Mouse (Mus musculus) hindbrain, embryonic 11.5 days (tissue): ENCODE results near the gene Qrich1. TPM values are rescaled to one million over a fixed set of nuclear protein-coding genes. Genes with fewer than 3 reads are reported as not detected.

ENCODE experiments used
- ATAC-seq: fragments of 200-750 bp; cut with Nextera tagmentation; 2 replicates; pipeline ENCODE4 v1.8.0; 2017; ENCODE audit warnings: mild to moderate bottlenecking, moderate TSS enrichment, moderate library complexity; ENCODE audit not compliant: low FRiP score
- DNase-seq: peaks from one replicate; pipeline ENCODE4 v3.0.0-alpha.2; 2015; ENCODE audit warnings: low spot score
- H3K27ac ChIP-seq: fragments of 300-500 bp; sonication (generic); 2 replicates; pipeline ENCODE4 v1.5.1; 2014; ENCODE audit warnings: mild to moderate bottlenecking, low read depth, low read length
- H3K27me3 ChIP-seq: fragments of 300-500 bp; sonication (generic); 2 replicates; pipeline ENCODE4 v1.6.1; 2014; ENCODE audit warnings: mild to moderate bottlenecking, low read length, moderate library complexity, mixed read lengths; ENCODE audit not compliant: control insufficient read depth, insufficient read depth
- H3K36me3 ChIP-seq: fragments of 300-500 bp; sonication (generic); 2 replicates; pipeline ENCODE4 v1.6.1; 2014; ENCODE audit warnings: mild to moderate bottlenecking, low read length, moderate library complexity, mixed read lengths; ENCODE audit not compliant: control insufficient read depth, insufficient read depth
- H3K4me1 ChIP-seq: fragments of 300-500 bp; sonication (generic); replicated peaks from 2 replicates; pipeline ENCODE4 v1.6.1; 2014; ENCODE audit warnings: low read length, mixed read lengths; ENCODE audit not compliant: control insufficient read depth, insufficient read depth
- H3K4me2 ChIP-seq: fragments of 300-500 bp; sonication (generic); replicated peaks from 2 replicates; pipeline ENCODE4 v1.6.1; 2014; ENCODE audit warnings: mild to moderate bottlenecking, low read depth, low read length
- H3K4me3 ChIP-seq: fragments of 300-500 bp; sonication (generic); 2 replicates; pipeline ENCODE4 v1.5.1; 2014; ENCODE audit warnings: low read depth, low read length
- H3K9ac ChIP-seq: fragments of 300-500 bp; sonication (generic); 2 replicates; pipeline ENCODE4 v1.6.1; 2014; ENCODE audit warnings: low read depth, low read length
- H3K9me3 ChIP-seq: fragments of 300-500 bp; sonication (generic); 2 replicates; pipeline ENCODE4 v1.6.1; 2016; ENCODE audit warnings: low read length; ENCODE audit not compliant: control insufficient read depth
- WGBS: fragments of 180-500 bp; shearing (Covaris S2); extraction: QIAGEN DNeasy Blood & Tissue Kit; methylation state at CpG from one replicate; pipeline ENCODE4 v1.1.7; 2014; 5-methylcytosine and 5-hydroxymethylcytosine counted together
- polyA plus RNA-seq: library from polyadenylated mRNA; unstranded; fragments of >200 nt; fragmentation: Nextera tagmentation; extraction: Ambion mirVana; gene quantifications from 2 replicates; pipeline ENCODE4 v1.2.1, GENCODE M21; 2014

Qrich1 gene
- 154 and 166 TPM in 2 replicates for polyA plus RNA-seq

DNA sequence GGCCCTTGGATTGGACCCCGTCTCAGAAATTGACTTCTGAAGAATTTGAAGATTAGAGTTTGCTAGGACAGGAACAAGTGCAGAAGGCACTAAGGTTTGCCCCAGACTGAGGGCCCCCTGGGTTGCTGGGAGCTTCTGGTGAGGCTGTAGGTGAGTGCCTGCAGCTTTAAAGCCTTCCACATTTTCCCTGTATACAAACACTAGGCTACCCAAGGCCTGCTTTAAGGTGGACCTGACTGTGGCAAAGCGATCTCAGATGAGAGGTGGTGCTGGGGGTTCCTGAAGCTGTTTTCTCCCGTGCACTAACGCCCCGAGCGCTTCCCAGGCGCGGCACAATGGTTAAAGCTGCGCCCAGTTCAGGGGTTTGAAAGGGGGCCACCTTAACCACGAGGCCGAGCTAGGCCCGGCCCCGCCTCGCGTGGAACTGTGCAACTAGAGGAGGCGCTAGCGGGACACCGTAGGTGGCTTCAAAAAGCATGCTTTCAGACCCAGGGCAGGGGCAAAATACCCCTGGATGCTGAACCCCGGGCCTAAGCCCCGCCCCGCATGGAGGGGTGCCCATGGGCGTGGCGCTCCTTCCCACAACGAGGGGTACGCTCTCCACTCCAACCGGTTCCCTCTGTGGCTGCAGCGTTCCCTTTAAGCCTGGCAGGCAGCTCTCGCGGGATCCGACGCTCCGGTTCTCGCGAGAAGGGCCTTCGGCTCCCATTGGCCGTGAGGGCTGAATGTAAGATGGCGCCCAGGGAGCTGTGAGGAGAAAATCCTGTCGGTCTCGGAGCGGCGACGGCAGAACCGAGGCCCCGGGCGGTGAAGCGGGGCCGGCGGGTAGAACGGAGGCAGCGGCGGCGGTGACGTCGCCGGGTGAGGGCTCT is at the start of gene Qrich1:
Qrich1 (plus strand) TSS at position 427 of the 872 bp plus-strand sequence.
- peaks cover 11% of the 10 kb centered on the region; the same call in 1 of the 2 replicates for H3K36me3 ChIP-seq
- peak; percentile 95 for ATAC-seq

DNA sequence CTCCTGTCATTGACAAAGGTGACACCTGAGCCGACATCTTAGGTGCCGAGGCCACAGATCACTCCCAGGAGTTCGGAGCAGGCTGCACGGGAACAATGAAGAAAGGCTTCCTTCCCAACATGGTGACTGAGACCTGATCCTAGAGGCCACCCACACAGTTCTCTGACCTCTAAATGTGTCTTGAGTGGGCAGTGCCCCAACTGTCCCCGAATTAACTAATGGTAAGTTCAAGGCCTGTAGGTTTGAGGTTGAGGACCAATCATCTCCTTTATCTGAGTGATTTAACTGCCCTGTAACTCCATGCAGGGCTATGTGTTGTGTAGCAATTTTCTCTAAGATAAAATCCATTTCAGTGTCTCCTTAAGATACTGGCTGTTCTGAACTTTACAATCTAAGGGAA is 47.2 kb upstream of the Qrich1 start:
- Histone ChIP-seq H3K27ac (no peak overlapping the region), H3K9me3 (no peaks in the 10 kb centered on the region), H3K4me1 (no peaks in the 10 kb centered on the region), H3K4me2 (no peak overlapping the region), H3K4me3 (no peak overlapping the region), H3K9ac (no peak overlapping the region), H3K27me3 (no peaks in the 10 kb centered on the region), H3K36me3 (no peaks in the 10 kb centered on the region; the same call in 1 of the 2 replicates)
- DNase-seq, result no peak
- 82% methylated on average over 5 of the region's 5 CpGs for WGBS
- ATAC-seq, result no peak

More for the DNA sequence above, at the start of gene Qrich1:
- DNase-seq, result peak; percentile 96
- no peaks in the 10 kb centered on the region; the same call in 1 of the 2 replicates for H3K4me1 ChIP-seq
- H3K27ac ChIP-seq, result peak within 1 kb of the TSS; percentile 99
- under 1% methylated on average over 53 of the region's 55 CpGs for WGBS
- H3K4me3 ChIP-seq, result peak within 1 kb of the TSS; percentile 77
- no peaks in the 10 kb centered on the region for H3K9me3 ChIP-seq
- H3K27me3 ChIP-seq, result no peaks in the 10 kb centered on the region
- H3K4me2 ChIP-seq, result peak within 1 kb of the TSS; percentile 60
- peak within 1 kb of the TSS; percentile 95 for H3K9ac ChIP-seq

DNA sequence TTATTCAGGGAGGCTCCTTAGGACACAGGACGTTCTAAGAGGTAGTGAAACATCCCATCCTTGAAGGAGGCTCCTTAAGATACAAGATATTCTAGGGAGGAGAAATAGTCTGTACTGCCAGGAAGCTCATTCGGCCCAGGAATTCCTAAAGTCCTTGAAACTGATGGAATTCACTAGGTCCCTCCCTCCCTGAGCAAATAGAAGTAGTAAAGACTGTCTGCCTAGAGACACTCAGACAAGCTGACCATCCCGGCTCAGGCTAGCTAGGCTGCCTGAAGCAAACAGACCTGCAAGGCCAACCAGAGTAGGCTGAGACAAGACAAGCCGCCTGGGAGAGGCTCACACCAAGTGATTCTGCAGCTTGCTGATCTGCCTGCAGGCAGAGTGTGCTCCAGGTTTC is 46.8 kb upstream of the Qrich1 start:
- Histone ChIP-seq H3K27me3 (no peaks in the 10 kb centered on the region), H3K36me3 (no peaks in the 10 kb centered on the region; the same call in 1 of the 2 replicates), H3K4me3 (no peak overlapping the region), H3K4me2 (no peak overlapping the region), H3K4me1 (no peaks in the 10 kb centered on the region), H3K27ac (no peak overlapping the region), H3K9ac (no peak overlapping the region), H3K9me3 (no peaks in the 10 kb centered on the region)
- ATAC-seq, result no peak
- WGBS, result 85% methylated on average over 4 of the region's 4 CpGs
- DNase-seq, result no peak

DNA sequence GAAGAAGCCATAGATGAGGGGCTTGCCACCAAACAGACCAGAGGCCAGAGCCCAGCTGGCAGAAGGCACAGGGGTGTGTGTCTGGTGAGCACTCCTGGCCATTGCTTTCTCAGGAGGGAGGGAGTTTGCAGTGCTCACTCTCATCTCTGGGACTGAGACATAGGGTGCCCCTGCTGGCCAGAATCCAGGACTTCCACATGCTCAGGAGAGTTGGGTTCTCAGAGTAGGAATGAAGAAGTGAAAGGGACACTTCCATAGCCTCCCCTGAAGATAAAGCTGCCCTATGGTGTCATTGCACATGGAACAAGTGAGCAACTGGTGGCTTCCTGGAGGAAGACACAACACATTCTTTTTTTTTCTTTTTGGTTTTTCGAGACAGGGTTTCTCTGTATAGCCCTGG is 42.1 kb upstream of the Qrich1 start:
- ATAC-seq (no peak), DNase-seq (no peak)
- no peak overlapping the region for H3K4me2 ChIP-seq
- no peaks in the 10 kb centered on the region; the same call in 1 of the 2 replicates for H3K4me1 ChIP-seq
- H3K27me3 ChIP-seq, result no peaks in the 10 kb centered on the region
- H3K9me3 ChIP-seq, result no peaks in the 10 kb centered on the region
- H3K9ac ChIP-seq, result no peak overlapping the region
- no peaks in the 10 kb centered on the region for H3K36me3 ChIP-seq
- H3K27ac ChIP-seq, result no peak overlapping the region
- no peak overlapping the region for H3K4me3 ChIP-seq
- 54% methylated on average over 1 of the region's 1 CpGs for WGBS

DNA sequence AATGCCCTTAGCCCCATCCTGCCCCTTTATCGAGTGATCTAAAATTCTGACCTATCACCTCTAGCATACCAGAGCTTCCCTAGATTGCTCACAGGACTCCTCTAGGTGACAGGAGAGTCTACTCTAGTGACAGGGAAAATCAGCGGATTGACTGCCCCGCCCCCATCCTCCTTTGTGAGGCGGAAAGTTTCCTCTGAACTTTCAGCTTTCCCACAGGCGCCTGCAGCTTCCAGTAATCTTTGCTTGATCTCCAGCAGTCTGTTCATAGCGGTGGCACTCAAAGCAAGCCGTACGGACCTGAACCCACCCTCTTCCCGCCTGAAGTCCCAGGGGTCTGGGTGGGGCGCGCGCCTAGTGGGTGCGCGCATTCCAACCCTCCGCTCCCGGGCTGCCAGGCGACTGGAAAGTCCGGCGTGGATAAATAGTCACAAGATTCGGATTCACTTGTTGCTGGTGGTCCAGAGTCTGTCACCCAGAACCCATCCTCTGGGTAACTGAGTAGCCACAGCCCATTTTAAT is 37.9 kb upstream of the Qrich1 start:
- peak; percentile 85 for DNase-seq
- under 1% methylated on average over 20 of the region's 20 CpGs for WGBS
- 0 out of 2 replicates have a peak overlapping the region, but pooled peaks have one; percentile 14 for H3K27ac ChIP-seq

DNA sequence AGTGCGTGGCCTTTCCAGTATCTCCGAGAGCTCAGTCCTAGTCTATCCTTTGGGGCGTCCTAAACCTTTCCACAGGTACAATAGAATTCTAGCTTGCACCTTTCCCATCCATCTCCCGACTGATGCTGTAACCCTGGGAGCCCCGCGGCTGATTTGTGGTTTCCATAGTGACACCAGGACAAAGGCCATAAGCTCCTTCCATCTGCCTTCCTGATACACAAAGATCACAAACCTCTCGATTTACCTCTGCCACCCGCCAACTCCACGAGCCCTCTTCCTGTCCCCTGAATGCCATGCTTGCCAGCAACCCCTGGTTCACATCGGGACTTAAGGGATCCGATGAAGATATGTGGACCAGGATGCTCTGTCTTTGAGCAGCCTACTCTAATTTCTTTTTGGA is 37.4 kb upstream of the Qrich1 start:
- Histone ChIP-seq H3K9me3 (no peaks in the 10 kb centered on the region), H3K27me3 (no peaks in the 10 kb centered on the region), H3K27ac (no peak overlapping the region), H3K4me1 (peaks cover 3% of the 10 kb centered on the region; the same call in 1 of the 2 replicates), H3K9ac (0 out of 2 replicates have a peak overlapping the region, but pooled peaks have one; percentile 15), H3K36me3 (no peaks in the 10 kb centered on the region), H3K4me3 (peak overlapping the region; percentile 34), H3K4me2 (peak overlapping the region; percentile 51)
- 36% methylated on average over 11 of the region's 11 CpGs for WGBS
- DNase-seq (peak; percentile 57), ATAC-seq (peak; percentile 44)

More for the DNA sequence above, 37.9 kb upstream of the Qrich1 start:
- Histone ChIP-seq H3K36me3 (no peaks in the 10 kb centered on the region), H3K4me1 (peaks cover 3% of the 10 kb centered on the region; the same call in 1 of the 2 replicates), H3K9ac (peak overlapping the region; percentile 31; the same call in 1 of the 2 replicates), H3K9me3 (no peaks in the 10 kb centered on the region), H3K4me3 (peak overlapping the region; percentile 34), H3K27me3 (no peaks in the 10 kb centered on the region), H3K4me2 (peak overlapping the region; percentile 51)
- peak; percentile 70; the same call in 1 of the 2 replicates for ATAC-seq

DNA sequence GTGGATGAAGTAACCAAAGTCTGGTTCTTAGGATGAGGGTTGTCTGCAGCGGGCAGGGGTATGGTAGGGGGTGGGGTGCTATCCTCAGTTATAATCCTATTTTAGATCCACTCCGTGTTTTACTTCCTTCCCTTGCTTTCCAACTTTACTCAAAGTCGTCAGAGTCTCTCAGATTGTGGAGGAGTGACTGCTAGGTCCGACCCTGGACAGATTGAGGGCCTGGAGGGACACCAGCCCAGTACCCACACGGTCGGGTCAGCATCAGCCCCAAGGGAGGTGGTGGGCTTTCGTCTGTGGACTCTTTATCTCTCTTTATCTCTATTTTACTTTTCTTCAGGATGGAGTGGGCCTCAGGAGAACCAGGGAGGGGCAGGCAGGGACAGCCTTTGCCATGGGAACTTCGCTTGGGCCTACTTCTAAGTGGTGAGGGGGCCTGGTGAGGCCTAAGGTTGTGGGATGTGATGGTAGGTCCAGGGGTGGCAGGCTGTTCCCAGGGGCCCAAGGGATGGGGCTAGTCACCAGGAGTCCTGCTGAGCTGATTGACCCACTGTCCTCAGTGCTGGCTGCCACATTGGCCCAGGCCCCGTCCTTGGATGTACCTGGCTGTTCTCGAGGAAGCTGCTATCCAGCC is 36.8 kb upstream of the Qrich1 start, which contains the start of gene Lamb2:
Lamb2 (plus strand) TSS at position 16 of the 631 bp plus-strand sequence.
- H3K4me2 ChIP-seq, result peak within 1 kb of the TSS; percentile 58
- ATAC-seq, result peak; percentile 71
- H3K9ac ChIP-seq, result peak within 1 kb of the TSS; percentile 49
- no peaks in the 10 kb centered on the region for H3K9me3 ChIP-seq
- no peaks in the 10 kb centered on the region for H3K36me3 ChIP-seq
- peak within 1 kb of the TSS; percentile 43 for H3K4me3 ChIP-seq
- 0 out of 2 replicates have a peak within 1 kb of the TSS, but pooled peaks have one; percentile 14 for H3K27ac ChIP-seq
- no peaks in the 10 kb centered on the region for H3K27me3 ChIP-seq
- DNase-seq, result peak; percentile 80
- H3K4me1 ChIP-seq, result peaks cover 3% of the 10 kb centered on the region; the same call in 1 of the 2 replicates
- WGBS, result 8% methylated on average over 10 of the region's 10 CpGs

DNA sequence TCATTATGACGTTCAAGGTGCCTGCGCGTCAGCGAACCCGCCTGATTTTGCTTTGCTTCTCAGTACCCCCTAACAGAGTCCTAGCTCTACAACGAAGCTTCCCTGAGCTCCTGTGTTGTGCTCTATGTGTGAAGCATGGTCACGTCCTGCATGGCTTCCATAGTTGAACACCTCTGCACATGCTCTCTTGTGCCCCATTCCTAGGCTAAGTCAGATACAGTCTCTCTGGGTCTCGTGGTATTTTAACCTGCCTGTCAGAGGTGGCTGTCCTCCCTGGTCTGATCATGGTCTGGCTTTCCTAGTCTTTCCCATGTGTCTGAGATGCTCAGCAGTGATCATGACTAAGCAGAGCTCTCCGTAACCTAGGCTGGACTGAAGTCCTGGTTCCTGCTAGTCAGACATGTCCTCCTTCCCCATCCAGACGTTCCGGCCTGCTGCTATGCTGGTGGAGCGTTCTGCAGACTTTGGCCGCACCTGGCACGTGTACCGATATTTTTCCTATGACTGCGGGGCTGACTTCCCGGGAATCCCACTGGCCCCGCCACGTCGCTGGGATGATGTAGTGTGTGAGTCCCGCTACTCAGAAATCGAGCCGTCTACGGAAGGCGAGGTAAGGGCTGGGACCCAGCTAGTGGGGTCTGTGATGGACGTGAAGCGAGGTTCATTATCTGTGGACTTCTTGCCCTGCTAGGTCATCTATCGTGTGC is 35.6 kb upstream of the Qrich1 start:
- Histone ChIP-seq H3K9me3 (no peaks in the 10 kb centered on the region), H3K27me3 (no peaks in the 10 kb centered on the region), H3K36me3 (no peaks in the 10 kb centered on the region), H3K4me1 (peaks cover 3% of the 10 kb centered on the region; the same call in 1 of the 2 replicates), H3K9ac (no peak overlapping the region), H3K27ac (no peak overlapping the region), H3K4me2 (no peak overlapping the region), H3K4me3 (0 out of 2 replicates have a peak overlapping the region, but pooled peaks have one; percentile 4)
- no peak for DNase-seq
- no peak for ATAC-seq
- WGBS, result 92% methylated on average over 28 of the region's 28 CpGs
